Mouse (Mus musculus) midbrain, embryonic 12.5 days (tissue): ENCODE measurements around the gene Mmrn2. TPM values are rescaled to one million over a fixed set of nuclear protein-coding genes. Genes with fewer than 3 reads are reported as not detected.
"Not testable (repeated sequence)": the region's sequence is repeated elsewhere in the genome, so short reads cannot be mapped to it uniquely, and the experiment has no call there.

Experiments
- ATAC-seq: fragments of 200-750 bp; cut with Nextera tagmentation; 2 replicates; pipeline ENCODE4 v1.8.0; 2017; ENCODE audit warnings: low read depth, moderate TSS enrichment, moderate library complexity; ENCODE audit not compliant: low FRiP score
- H3K27ac ChIP-seq: fragments of 300-500 bp; sonication (generic); replicated peaks from 2 replicates; pipeline ENCODE4 v1.5.1; 2016; ENCODE audit warnings: mild to moderate bottlenecking
- H3K27me3 ChIP-seq: fragments of 300-500 bp; sonication (generic); 2 replicates; pipeline ENCODE4 v1.6.1; 2016; ENCODE audit warnings: mild to moderate bottlenecking
- H3K36me3 ChIP-seq: fragments of 300-500 bp; sonication (generic); 2 replicates; pipeline ENCODE4 v1.6.1; 2016
- H3K4me1 ChIP-seq: fragments of 300-500 bp; sonication (generic); 2 replicates; pipeline ENCODE4 v1.6.1; 2016
- H3K4me2 ChIP-seq: fragments of 300-500 bp; sonication (generic); replicated peaks from 2 replicates; pipeline ENCODE4 v1.6.1; 2016; ENCODE audit warnings: mild to moderate bottlenecking, moderate library complexity
- H3K4me3 ChIP-seq: fragments of 300-500 bp; sonication (generic); 2 replicates; pipeline ENCODE4 v1.5.1; 2016; ENCODE audit warnings: mild to moderate bottlenecking
- H3K9ac ChIP-seq: fragments of 300-500 bp; sonication (generic); replicated peaks from 2 replicates; pipeline ENCODE4 v1.6.1; 2016; ENCODE audit warnings: mild to moderate bottlenecking, moderate library complexity
- H3K9me3 ChIP-seq: fragments of 300-500 bp; sonication (generic); 2 replicates; pipeline ENCODE4 v1.6.1; 2016; ENCODE audit warnings: mild to moderate bottlenecking
- WGBS: fragments of 180-500 bp; shearing (Covaris S2); methylation state at CpG from one replicate; pipeline ENCODE4 v1.1.7; 2016; 5-methylcytosine and 5-hydroxymethylcytosine counted together
- polyA plus RNA-seq: library from polyadenylated mRNA; unstranded; fragments of >200 nt; fragmentation: Nextera tagmentation; extraction: Ambion mirVana; gene quantifications from 2 replicates; pipeline ENCODE4 v1.2.1, GENCODE M21; 2016

Mmrn2 gene
- polyA plus RNA-seq, 1 experiment from 2014 or later = 6.8 TPM

DNA sequence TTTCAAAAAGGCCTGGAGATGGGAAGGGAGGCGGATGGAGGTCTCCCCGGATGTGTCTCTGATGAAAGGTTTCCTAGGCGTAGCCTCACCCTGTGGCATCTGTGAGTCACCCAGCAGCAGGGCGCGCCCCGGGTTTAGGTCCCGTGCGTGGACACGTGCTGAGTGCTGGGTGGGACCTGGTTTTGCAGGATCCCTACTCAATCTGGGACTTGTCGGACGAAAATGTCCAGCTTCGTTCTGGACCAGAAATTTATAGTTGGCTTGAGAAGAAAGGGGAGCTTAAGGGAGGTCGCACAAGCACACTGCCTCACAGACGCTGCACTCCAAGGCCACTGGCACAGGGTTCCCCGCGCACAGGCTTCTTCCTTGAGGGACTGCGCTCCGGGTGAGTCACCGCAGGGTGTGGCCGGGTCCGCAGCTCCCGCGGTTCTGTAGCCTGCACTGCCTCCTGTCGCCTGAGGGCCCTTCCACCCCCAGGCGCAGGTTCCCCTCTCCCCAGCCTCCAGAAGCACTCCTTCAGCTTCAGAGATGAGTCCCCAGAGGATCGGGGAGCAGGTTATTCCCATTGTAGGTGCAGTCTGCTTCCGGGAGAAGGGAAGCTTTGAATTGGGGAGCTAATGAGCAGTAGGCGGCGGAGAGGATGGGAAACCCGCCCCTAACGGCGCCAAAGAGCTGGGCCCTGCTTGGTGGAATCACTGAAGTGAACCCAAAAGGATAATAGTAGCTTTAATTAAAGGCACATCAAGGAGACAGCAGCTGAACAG lies 11.6 kb upstream of the Mmrn2 start:
- H3K36me3 ChIP-seq = no peaks in the 10 kb centered on the region
- 2% methylated on average over 32 of the region's 32 CpGs for WGBS
- H3K9ac ChIP-seq = peak overlapping the region; percentile 53
- peaks cover 7% of the 10 kb centered on the region for H3K4me1 ChIP-seq
- H3K4me2 ChIP-seq = peak overlapping the region; percentile 77
- peak overlapping the region; percentile 41 for H3K4me3 ChIP-seq
- no peak overlapping the region for H3K27ac ChIP-seq
- peak; percentile 66 for ATAC-seq
- no peaks in the 10 kb centered on the region for H3K9me3 ChIP-seq
- H3K27me3 ChIP-seq = peaks cover 3% of the 10 kb centered on the region; the same call in 1 of the 2 replicates

- not testable (repeated sequence) for ATAC-seq, H3K9me3 ChIP-seq, H3K4me1 ChIP-seq, H3K36me3 ChIP-seq, H3K27ac ChIP-seq, H3K27me3 ChIP-seq
- H3K4me3 ChIP-seq = peak overlapping the region; percentile 41
- H3K4me2 ChIP-seq = peak overlapping the region; percentile 77
- 77% methylated on average over 15 of the region's 15 CpGs for WGBS
- peak overlapping the region; percentile 53; the same call in 1 of the 2 replicates for H3K9ac ChIP-seq
Measured at GRCm38 (mm10) chr14:34364254-34365146, 10.8 kb upstream of the Mmrn2 start.

DNA sequence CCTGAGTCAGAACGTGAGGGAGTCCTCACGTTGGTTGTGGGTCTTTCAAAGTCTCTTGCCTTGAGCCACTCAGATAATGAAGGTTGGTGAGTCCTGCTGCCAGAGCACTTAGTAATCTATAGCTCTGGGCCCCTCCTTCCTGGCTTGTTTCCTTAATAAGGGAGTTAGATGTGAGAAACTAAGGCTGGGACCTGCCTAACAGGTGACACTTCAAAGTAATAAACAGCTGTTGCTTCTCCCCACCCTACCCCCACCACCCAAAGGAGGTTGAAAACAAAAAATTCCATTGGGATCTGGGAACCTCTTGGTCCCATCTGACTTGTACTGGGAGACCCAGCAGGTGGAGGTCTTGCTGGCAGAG lies 10.1 kb upstream of the Mmrn2 start:
- H3K4me3 ChIP-seq = no peak overlapping the region
- no peak overlapping the region for H3K9ac ChIP-seq
- no peak overlapping the region for H3K27ac ChIP-seq
- H3K4me2 ChIP-seq = no peak overlapping the region
- no peaks in the 10 kb centered on the region for H3K36me3 ChIP-seq
- no peaks in the 10 kb centered on the region for H3K9me3 ChIP-seq
- WGBS = 96% methylated on average over 2 of the region's 2 CpGs
- H3K4me1 ChIP-seq = peaks cover 7% of the 10 kb centered on the region
- ATAC-seq = no peak
- peaks cover 3% of the 10 kb centered on the region; the same call in 1 of the 2 replicates for H3K27me3 ChIP-seq

DNA sequence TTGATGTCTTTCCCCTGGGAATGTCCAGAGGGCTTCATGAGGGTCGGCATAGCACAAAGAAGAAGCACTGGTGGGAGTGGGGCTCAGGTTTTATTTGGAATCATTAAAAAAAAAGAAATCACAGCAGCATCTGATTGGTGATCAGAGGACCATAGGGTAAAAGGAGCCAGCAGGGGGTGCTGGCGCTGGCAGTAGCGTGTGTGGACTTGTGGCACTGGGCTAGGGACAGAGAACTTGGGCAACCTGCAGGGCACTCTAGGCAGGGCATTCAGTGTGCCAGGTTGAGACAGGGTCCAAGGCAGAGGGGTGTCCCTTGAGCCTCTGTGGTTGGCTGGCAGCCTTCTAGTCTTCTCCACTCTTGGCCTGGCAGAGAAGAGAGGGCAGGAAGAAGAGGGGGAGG lies 5.1 kb upstream of the Mmrn2 start:
- 66% methylated on average over 3 of the region's 3 CpGs for WGBS

DNA sequence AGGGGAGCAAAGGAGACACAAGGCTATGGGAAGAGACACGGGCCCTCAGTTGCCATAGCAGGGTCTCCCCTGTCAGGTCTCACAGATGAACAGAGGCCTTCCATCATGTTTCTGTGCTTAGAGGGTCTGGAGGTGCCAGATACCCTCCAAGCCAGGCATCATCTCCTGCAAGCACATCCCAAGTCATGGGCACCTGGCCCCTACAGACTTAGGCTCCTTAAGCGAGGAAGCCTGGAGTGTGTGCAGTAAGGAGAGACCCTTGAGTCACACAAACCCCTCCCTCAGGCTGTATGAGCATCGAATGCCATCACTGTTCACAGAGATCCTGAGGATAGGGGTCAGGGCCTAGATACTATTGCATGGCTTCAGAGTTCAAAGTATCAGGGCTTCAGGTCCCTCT lies 4.3 kb upstream of the Mmrn2 start:
- no peaks in the 10 kb centered on the region for H3K4me1 ChIP-seq
- H3K4me3 ChIP-seq = no peak overlapping the region

More for the DNA sequence above, 5.1 kb upstream of the Mmrn2 start:
- Histone ChIP-seq H3K4me1 (no peaks in the 10 kb centered on the region), H3K4me3 (no peak overlapping the region), H3K36me3 (no peaks in the 10 kb centered on the region), H3K4me2 (no peak overlapping the region), H3K9me3 (no peaks in the 10 kb centered on the region), H3K9ac (no peak overlapping the region), H3K27ac (no peak overlapping the region), H3K27me3 (no peaks in the 10 kb centered on the region)
- ATAC-seq = no peak

GRCm38 (mm10) chr14:34371763-34372162 lies 3.5 kb upstream of the Mmrn2 start:
- Histone ChIP-seq H3K36me3 (no peaks in the 10 kb centered on the region), H3K27ac (no peak overlapping the region), H3K9me3 (no peaks in the 10 kb centered on the region), H3K27me3 (no peaks in the 10 kb centered on the region), H3K4me3 (no peak overlapping the region), H3K4me2 (no peak overlapping the region), H3K4me1 (no peaks in the 10 kb centered on the region), H3K9ac (no peak overlapping the region)
- ATAC-seq = no peak
- 85% methylated on average over 2 of the region's 2 CpGs for WGBS

More for the DNA sequence above, 4.3 kb upstream of the Mmrn2 start:
- 79% methylated on average over 3 of the region's 3 CpGs for WGBS
- Histone ChIP-seq H3K9me3 (no peaks in the 10 kb centered on the region), H3K9ac (no peak overlapping the region), H3K27ac (no peak overlapping the region), H3K36me3 (no peaks in the 10 kb centered on the region), H3K4me2 (no peak overlapping the region), H3K27me3 (no peaks in the 10 kb centered on the region)
- no peak for ATAC-seq

DNA sequence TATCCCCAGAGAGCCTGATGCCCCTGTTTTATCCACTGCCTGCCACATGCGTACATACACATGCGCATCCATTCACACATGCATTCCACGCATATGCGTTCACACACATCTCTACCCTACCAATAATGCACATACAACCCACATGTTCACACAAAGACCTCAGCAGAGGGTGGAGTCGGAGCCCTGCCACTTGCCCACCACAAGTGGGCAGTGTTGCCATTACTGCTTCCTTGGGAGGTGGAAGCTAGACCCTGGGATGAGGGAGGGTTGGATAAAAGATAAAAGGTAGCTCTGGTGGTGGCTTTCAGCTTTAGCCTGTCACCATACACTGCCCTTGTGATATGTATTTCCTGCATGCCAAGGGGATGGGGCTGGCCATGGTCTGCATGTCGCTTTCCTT lies 2.6 kb upstream of the Mmrn2 start:
- Histone ChIP-seq H3K9me3 (no peaks in the 10 kb centered on the region), H3K4me2 (no peak overlapping the region), H3K9ac (no peak overlapping the region), H3K27me3 (no peaks in the 10 kb centered on the region), H3K4me1 (no peaks in the 10 kb centered on the region), H3K27ac (no peak overlapping the region), H3K36me3 (no peaks in the 10 kb centered on the region), H3K4me3 (no peak overlapping the region)
- no peak for ATAC-seq
- 88% methylated on average over 6 of the region's 6 CpGs for WGBS

DNA sequence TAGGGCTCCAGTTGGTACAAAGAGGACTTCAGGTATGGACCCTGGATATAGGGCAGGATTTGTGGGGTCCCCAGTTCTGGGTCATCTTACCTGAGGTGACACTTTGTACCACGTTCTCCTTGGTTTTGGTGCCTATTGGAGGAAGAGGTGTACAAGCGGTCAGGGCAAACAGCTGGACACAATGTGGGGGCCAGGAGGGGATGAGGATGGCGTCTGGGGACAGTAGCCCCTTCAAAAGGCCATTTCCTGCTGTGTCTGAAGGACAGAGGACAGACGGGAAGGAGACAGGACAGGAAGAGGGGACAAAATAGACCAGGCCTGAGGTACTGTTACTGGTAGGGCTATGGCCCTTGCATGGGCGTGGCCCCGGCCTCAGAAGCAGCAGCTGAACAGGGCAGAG lies 1.7 kb upstream of the Mmrn2 start:
- ATAC-seq = no peak
- 79% methylated on average over 6 of the region's 6 CpGs for WGBS
- H3K9ac ChIP-seq = no peak overlapping the region
- H3K4me2 ChIP-seq = no peak overlapping the region
- H3K27me3 ChIP-seq = no peaks in the 10 kb centered on the region
- no peaks in the 10 kb centered on the region for H3K9me3 ChIP-seq
- peaks cover 4% of the 10 kb centered on the region for H3K4me1 ChIP-seq
- H3K27ac ChIP-seq = no peak overlapping the region
- H3K36me3 ChIP-seq = no peaks in the 10 kb centered on the region
- H3K4me3 ChIP-seq = no peak overlapping the region

GRCm38 (mm10) chr14:34374577-34374976 lies 688 bp upstream of the Mmrn2 start, which contains the start of gene Sncg:
TSS of gene Sncg (minus strand) at chr14:34374789.
- Histone ChIP-seq H3K4me1 (peaks cover 10% of the 10 kb centered on the region), H3K9me3 (no peaks in the 10 kb centered on the region), H3K9ac (no peak within 1 kb of the TSS), H3K36me3 (no peaks in the 10 kb centered on the region), H3K27me3 (no peaks in the 10 kb centered on the region), H3K27ac (no peak within 1 kb of the TSS), H3K4me3 (no peak within 1 kb of the TSS), H3K4me2 (no peak within 1 kb of the TSS)
- WGBS = 79% methylated on average over 10 of the region's 10 CpGs
- 0 out of 2 replicates have a peak, but pooled peaks have one; percentile 31 for ATAC-seq

DNA sequence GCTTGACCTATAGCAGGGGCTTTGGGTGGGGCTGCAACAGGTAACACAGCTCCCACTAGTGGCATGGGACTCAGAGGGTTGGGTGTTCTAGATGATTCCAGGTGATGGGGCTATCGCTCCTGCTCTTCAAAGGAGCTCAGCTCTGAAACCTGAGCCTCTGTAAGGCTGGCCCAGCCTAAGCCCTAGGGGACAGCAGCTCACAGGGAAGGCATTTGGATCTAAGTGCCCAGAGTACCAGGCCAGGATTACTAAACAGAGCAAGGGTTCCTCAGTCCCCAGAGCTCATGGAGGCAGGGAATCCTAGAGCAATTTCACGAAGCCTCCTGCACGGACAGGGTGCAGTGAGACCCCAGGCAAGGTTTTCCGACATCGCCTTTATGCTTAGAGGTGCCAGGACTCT lies 676 bp downstream of the Mmrn2 start:
- no peak overlapping the region for H3K4me2 ChIP-seq
- no peak overlapping the region for H3K4me3 ChIP-seq
- no peaks in the 10 kb centered on the region for H3K27me3 ChIP-seq
- no peaks in the 10 kb centered on the region for H3K36me3 ChIP-seq
- ATAC-seq = no peak
- 84% methylated on average over 5 of the region's 5 CpGs for WGBS
- no peak overlapping the region for H3K9ac ChIP-seq
- peaks cover 10% of the 10 kb centered on the region for H3K4me1 ChIP-seq
- no peak overlapping the region for H3K27ac ChIP-seq
- H3K9me3 ChIP-seq = no peaks in the 10 kb centered on the region

DNA sequence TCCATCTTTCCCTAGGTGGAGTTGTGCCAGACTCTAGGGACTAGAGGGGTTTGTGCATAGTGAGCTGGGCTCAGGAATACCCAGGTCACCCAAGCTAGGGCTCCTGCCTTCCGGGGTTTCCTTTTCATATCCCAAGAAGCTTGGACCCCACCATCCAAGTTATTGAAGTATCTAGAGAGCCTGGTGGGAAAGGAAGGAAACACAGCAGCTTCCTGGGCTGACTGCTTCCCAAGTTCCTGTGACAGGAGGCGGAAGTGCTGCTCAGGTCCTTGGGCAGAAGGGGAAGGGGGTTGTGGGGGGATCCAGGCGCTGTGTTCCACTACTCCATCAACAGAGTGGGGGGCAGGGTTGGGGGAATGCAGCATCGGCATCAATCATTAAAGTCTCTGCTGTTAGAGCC lies 1.9 kb downstream of the Mmrn2 start:
- 87% methylated on average over 4 of the region's 4 CpGs for WGBS
- Histone ChIP-seq H3K27ac (no peak overlapping the region), H3K4me3 (no peak overlapping the region), H3K9me3 (no peaks in the 10 kb centered on the region), H3K36me3 (no peaks in the 10 kb centered on the region), H3K9ac (no peak overlapping the region), H3K27me3 (no peaks in the 10 kb centered on the region), H3K4me1 (peaks cover 10% of the 10 kb centered on the region), H3K4me2 (no peak overlapping the region)
- no peak for ATAC-seq
